Mouse (Mus musculus): ENCODE data around the gene Sytl3. TPM values are rescaled to one million over a fixed set of nuclear protein-coding genes. Genes with fewer than 3 reads are reported as not detected.
"Not testable (repeated sequence)": the region's sequence is repeated elsewhere in the genome, so short reads cannot be mapped to it uniquely, and the experiment has no call there.

Sytl3 gene
- total and polyA plus RNA-seq, 2 experiments = 0.18 TPM; not detected in 1

DNA sequence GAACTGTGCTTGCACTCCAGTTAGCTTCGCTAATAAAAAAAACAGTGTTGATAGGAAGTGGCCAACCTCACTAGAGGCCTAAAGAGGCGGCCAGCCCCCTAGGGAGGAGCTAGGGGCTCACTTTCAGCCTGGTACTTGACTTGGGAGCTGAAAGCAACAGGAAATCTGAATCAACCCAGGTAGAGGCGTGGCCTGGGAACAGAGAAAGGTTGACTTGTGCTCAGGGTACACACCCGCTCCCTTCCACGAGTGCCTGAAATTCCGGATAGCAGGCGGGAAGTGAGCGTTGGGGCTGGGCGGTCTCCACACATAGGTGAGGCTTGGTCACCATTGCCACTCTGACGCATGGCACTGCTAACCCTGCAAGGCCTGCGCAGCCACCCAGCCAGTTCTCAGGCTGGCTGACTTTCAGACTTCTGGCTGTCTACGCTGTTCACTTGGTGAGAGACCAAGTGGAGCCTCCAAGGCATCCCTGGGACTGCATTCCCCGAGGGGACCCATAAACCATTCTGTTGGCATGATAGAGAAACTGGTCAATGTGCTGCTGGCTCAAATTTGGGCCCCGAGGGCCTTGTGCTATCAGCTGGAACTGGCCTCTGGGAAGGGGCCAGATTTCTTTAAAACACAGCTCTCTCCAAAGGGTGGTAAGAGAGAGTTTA, 18.0 kb upstream of the Sytl3 start:
- not testable (repeated sequence) for H3K4me3 ChIP-seq (ENCODE audit: insufficient read depth, low read depth, low read length); H3K79me2 ChIP-seq (ENCODE audit: control insufficient read depth, insufficient read depth, low read length); H3K36me3 ChIP-seq (ENCODE audit: control insufficient read depth, insufficient read depth, low read length); H3K4me1 ChIP-seq (ENCODE audit: control insufficient read depth, insufficient read depth, low read length); H3K27ac ChIP-seq (replicated peaks; ENCODE audit: insufficient read depth, low read depth, low read length); DNase-seq (ENCODE audit: extremely low read depth, low read depth, low spot score); H3K27me3 ChIP-seq (ENCODE audit: control insufficient read depth, insufficient read depth, low read length); H3K9ac ChIP-seq (ENCODE audit: low read depth, low read length)
- WGBS = 87% methylated on average over 14 of the region's 14 CpGs

DNA sequence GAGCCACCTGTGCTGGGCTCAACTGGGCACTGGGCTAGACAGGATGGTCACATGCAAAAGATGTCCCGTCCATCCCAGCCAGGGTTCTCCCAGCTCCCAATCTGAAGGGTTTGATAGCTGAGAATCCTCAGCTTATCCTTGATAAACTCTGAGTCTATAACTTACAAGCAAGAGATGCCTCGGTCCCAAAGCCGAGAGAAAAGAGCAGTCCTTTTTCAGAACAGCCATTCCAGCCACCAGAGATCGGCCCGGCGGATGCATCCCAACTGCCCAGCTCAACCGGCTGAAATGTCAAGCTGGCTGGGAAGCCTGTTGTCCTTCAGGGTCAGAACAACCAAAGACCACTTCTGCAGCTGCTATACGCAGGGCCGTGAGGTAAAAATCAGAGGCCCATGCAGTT, 14.7 kb upstream of the Sytl3 start:
- not testable (repeated sequence) for H3K36me3 ChIP-seq (ENCODE audit: control insufficient read depth, insufficient read depth, low read length); H3K27ac ChIP-seq (replicated peaks; ENCODE audit: insufficient read depth, low read depth, low read length); DNase-seq (ENCODE audit: extremely low read depth, low read depth, low spot score); H3K27me3 ChIP-seq (ENCODE audit: control insufficient read depth, insufficient read depth, low read length); H3K4me3 ChIP-seq (ENCODE audit: insufficient read depth, low read depth, low read length); H3K79me2 ChIP-seq (ENCODE audit: control insufficient read depth, insufficient read depth, low read length); H3K4me1 ChIP-seq (ENCODE audit: control insufficient read depth, insufficient read depth, low read length); H3K9ac ChIP-seq (ENCODE audit: low read depth, low read length)
- WGBS = 93% methylated on average over 9 of the region's 9 CpGs

GRCm38 (mm10) chr17:6644673-6645072, 14.2 kb upstream of the Sytl3 start:
- H3K9ac ChIP-seq (ENCODE audit: low read depth, low read length); H3K36me3 ChIP-seq (ENCODE audit: control insufficient read depth, insufficient read depth, low read length); DNase-seq (ENCODE audit: extremely low read depth, low read depth, low spot score); H3K79me2 ChIP-seq (ENCODE audit: control insufficient read depth, insufficient read depth, low read length); H3K27me3 ChIP-seq (ENCODE audit: control insufficient read depth, insufficient read depth, low read length); H3K4me1 ChIP-seq (ENCODE audit: control insufficient read depth, insufficient read depth, low read length); H3K4me3 ChIP-seq (ENCODE audit: insufficient read depth, low read depth, low read length); H3K27ac ChIP-seq (replicated peaks; ENCODE audit: insufficient read depth, low read depth, low read length): not testable (repeated sequence)
- WGBS = 84% methylated on average over 4 of the region's 4 CpGs

GRCm38 (mm10) chr17:6645668-6646067, 13.2 kb upstream of the Sytl3 start:
- WGBS = 88% methylated on average over 4 of the region's 4 CpGs
- not testable (repeated sequence) for H3K4me3 ChIP-seq (ENCODE audit: insufficient read depth, low read depth, low read length); DNase-seq (ENCODE audit: extremely low read depth, low read depth, low spot score); H3K4me1 ChIP-seq (ENCODE audit: control insufficient read depth, insufficient read depth, low read length); H3K27ac ChIP-seq (replicated peaks; ENCODE audit: insufficient read depth, low read depth, low read length); H3K36me3 ChIP-seq (ENCODE audit: control insufficient read depth, insufficient read depth, low read length); H3K79me2 ChIP-seq (ENCODE audit: control insufficient read depth, insufficient read depth, low read length); H3K27me3 ChIP-seq (ENCODE audit: control insufficient read depth, insufficient read depth, low read length); H3K9ac ChIP-seq (ENCODE audit: low read depth, low read length)

- 91% methylated on average over 8 of the region's 8 CpGs for WGBS
- H3K79me2 ChIP-seq (ENCODE audit: control insufficient read depth, insufficient read depth, low read length); H3K4me1 ChIP-seq (ENCODE audit: control insufficient read depth, insufficient read depth, low read length); H3K27ac ChIP-seq (replicated peaks; ENCODE audit: insufficient read depth, low read depth, low read length); H3K4me3 ChIP-seq (ENCODE audit: insufficient read depth, low read depth, low read length); DNase-seq (ENCODE audit: extremely low read depth, low read depth, low spot score); H3K36me3 ChIP-seq (ENCODE audit: control insufficient read depth, insufficient read depth, low read length); H3K27me3 ChIP-seq (ENCODE audit: control insufficient read depth, insufficient read depth, low read length); H3K9ac ChIP-seq (ENCODE audit: low read depth, low read length): not testable (repeated sequence)
Measured at GRCm38 (mm10) chr17:6646841-6647240, 12.1 kb upstream of the Sytl3 start.

DNA sequence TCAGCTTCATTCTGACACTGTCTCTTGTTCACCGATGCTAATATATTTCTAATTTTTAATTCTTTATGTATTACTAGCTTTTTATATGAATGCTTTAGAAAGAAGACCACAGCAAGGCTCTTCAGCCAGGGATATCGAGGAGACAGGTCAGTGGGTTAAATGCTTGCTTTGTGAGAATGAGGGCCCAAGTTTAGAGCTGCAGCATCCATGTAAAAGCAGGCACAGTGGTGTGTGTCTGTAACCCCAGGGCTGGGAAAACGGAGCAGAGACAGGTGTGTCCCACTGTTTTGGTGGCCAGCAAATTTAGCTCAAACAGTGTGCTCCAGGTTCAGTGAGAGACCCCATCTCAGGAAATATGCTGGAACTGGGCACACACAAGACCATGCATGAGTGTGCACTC, 11.4 kb upstream of the Sytl3 start:
- not testable (repeated sequence) for H3K4me1 ChIP-seq (ENCODE audit: control insufficient read depth, insufficient read depth, low read length); H3K4me3 ChIP-seq (ENCODE audit: insufficient read depth, low read depth, low read length); H3K9ac ChIP-seq (ENCODE audit: low read depth, low read length); H3K27ac ChIP-seq (replicated peaks; ENCODE audit: insufficient read depth, low read depth, low read length); DNase-seq (ENCODE audit: extremely low read depth, low read depth, low spot score); H3K36me3 ChIP-seq (ENCODE audit: control insufficient read depth, insufficient read depth, low read length); H3K79me2 ChIP-seq (ENCODE audit: control insufficient read depth, insufficient read depth, low read length); H3K27me3 ChIP-seq (ENCODE audit: control insufficient read depth, insufficient read depth, low read length)
- WGBS = 86% methylated on average over 3 of the region's 3 CpGs

GRCm38 (mm10) chr17:6650904-6651565, 7.9 kb upstream of the Sytl3 start:
- DNase-seq (ENCODE audit: extremely low read depth, low read depth, low spot score); H3K27me3 ChIP-seq (ENCODE audit: control insufficient read depth, insufficient read depth, low read length); H3K4me3 ChIP-seq (ENCODE audit: insufficient read depth, low read depth, low read length); H3K27ac ChIP-seq (replicated peaks; ENCODE audit: insufficient read depth, low read depth, low read length); H3K4me1 ChIP-seq (ENCODE audit: control insufficient read depth, insufficient read depth, low read length); H3K79me2 ChIP-seq (ENCODE audit: control insufficient read depth, insufficient read depth, low read length); H3K9ac ChIP-seq (ENCODE audit: low read depth, low read length); H3K36me3 ChIP-seq (ENCODE audit: control insufficient read depth, insufficient read depth, low read length): not testable (repeated sequence)
- 88% methylated on average over 7 of the region's 7 CpGs for WGBS

GRCm38 (mm10) chr17:6653341-6653946, 5.4 kb upstream of the Sytl3 start:
- not testable (repeated sequence) for H3K4me1 ChIP-seq (ENCODE audit: control insufficient read depth, insufficient read depth, low read length); H3K27me3 ChIP-seq (ENCODE audit: control insufficient read depth, insufficient read depth, low read length); H3K4me3 ChIP-seq (ENCODE audit: insufficient read depth, low read depth, low read length); DNase-seq (ENCODE audit: extremely low read depth, low read depth, low spot score); H3K36me3 ChIP-seq (ENCODE audit: control insufficient read depth, insufficient read depth, low read length); H3K27ac ChIP-seq (replicated peaks; ENCODE audit: insufficient read depth, low read depth, low read length); H3K9ac ChIP-seq (ENCODE audit: low read depth, low read length); H3K79me2 ChIP-seq (ENCODE audit: control insufficient read depth, insufficient read depth, low read length)
- 91% methylated on average over 5 of the region's 5 CpGs for WGBS

GRCm38 (mm10) chr17:6655087-6655511, 3.8 kb upstream of the Sytl3 start:
- not testable (repeated sequence) for H3K79me2 ChIP-seq (ENCODE audit: control insufficient read depth, insufficient read depth, low read length); H3K36me3 ChIP-seq (ENCODE audit: control insufficient read depth, insufficient read depth, low read length); H3K4me1 ChIP-seq (ENCODE audit: control insufficient read depth, insufficient read depth, low read length); H3K27me3 ChIP-seq (ENCODE audit: control insufficient read depth, insufficient read depth, low read length)
- Histone ChIP-seq H3K9ac (ENCODE audit: low read depth, low read length) (peak overlapping the region; percentile 51), H3K27ac (replicated peaks; ENCODE audit: insufficient read depth, low read depth, low read length) (peak overlapping the region; percentile 36; the same call in 1 of the 2 replicates), H3K4me3 (ENCODE audit: insufficient read depth, low read depth, low read length) (peak overlapping the region; percentile 64)
- 2% methylated on average over 36 of the region's 36 CpGs for WGBS
- peak; percentile 15 for DNase-seq (ENCODE audit: extremely low read depth, low read depth, low spot score)

Data from liver, adult 2 months (tissue).